Mouse (Mus musculus): ENCODE data around the gene Baz1b. TPM values are rescaled to one million over a fixed set of nuclear protein-coding genes. Genes with fewer than 3 reads are reported as not detected.

The Baz1b gene
- total and polyA plus RNA-seq, 2 experiments, result 11.9 to 27.5 TPM

- no peak for DNase-seq (ENCODE audit: extremely low read depth, low read depth, low spot score)
- Histone ChIP-seq H3K4me3 (ENCODE audit: insufficient read depth, low read depth, low read length) (no peak overlapping the region), H3K27me3 (ENCODE audit: control insufficient read depth, insufficient read depth, low read length) (no peaks in the 10 kb centered on the region), H3K9ac (ENCODE audit: low read depth, low read length) (no peak overlapping the region), H3K4me1 (ENCODE audit: control insufficient read depth, insufficient read depth, low read length) (peaks cover 7% of the 10 kb centered on the region), H3K36me3 (ENCODE audit: control insufficient read depth, insufficient read depth, low read length) (peaks cover 16% of the 10 kb centered on the region; the same call in 1 of the 2 replicates), H3K79me2 (ENCODE audit: control insufficient read depth, insufficient read depth, low read length) (no peaks in the 10 kb centered on the region), H3K27ac (replicated peaks; ENCODE audit: insufficient read depth, low read depth, low read length) (no peak overlapping the region)
- 46% methylated on average over 6 of the region's 6 CpGs for WGBS
- TF ChIP-seq CTCF (IDR thresholded peaks at IDR 0.05; ENCODE audit: low read depth, low read length) (no peak), POLR2A (IDR thresholded peaks at IDR 0.05; ENCODE audit: extremely low read depth, insufficient read depth, low read length) (no peak)
Measured at GRCm38 (mm10) chr5:135162821-135163220, 24.2 kb upstream of the Baz1b start.

GRCm38 (mm10) chr5:135166909-135167308 is 20.2 kb upstream of the Baz1b start:
- WGBS, result 32% methylated on average over 4 of the region's 4 CpGs
- no peak overlapping the region for H3K27ac ChIP-seq (replicated peaks; ENCODE audit: insufficient read depth, low read depth, low read length)
- no peaks in the 10 kb centered on the region; the same call in 1 of the 2 replicates for H3K79me2 ChIP-seq (ENCODE audit: control insufficient read depth, insufficient read depth, low read length)
- no peak overlapping the region for H3K9ac ChIP-seq (ENCODE audit: low read depth, low read length)
- no peak for DNase-seq (ENCODE audit: extremely low read depth, low read depth, low spot score)
- no peak overlapping the region for H3K4me3 ChIP-seq (ENCODE audit: insufficient read depth, low read depth, low read length)
- H3K4me1 ChIP-seq (ENCODE audit: control insufficient read depth, insufficient read depth, low read length), result no peaks in the 10 kb centered on the region
- TF ChIP-seq POLR2A (IDR thresholded peaks at IDR 0.05; ENCODE audit: extremely low read depth, insufficient read depth, low read length) (no peak), CTCF (IDR thresholded peaks at IDR 0.05; ENCODE audit: low read depth, low read length) (no peak)
- H3K27me3 ChIP-seq (ENCODE audit: control insufficient read depth, insufficient read depth, low read length), result no peaks in the 10 kb centered on the region
- peaks cover 4% of the 10 kb centered on the region for H3K36me3 ChIP-seq (ENCODE audit: control insufficient read depth, insufficient read depth, low read length)

- TF ChIP-seq POLR2A (IDR thresholded peaks at IDR 0.05; ENCODE audit: extremely low read depth, insufficient read depth, low read length), result no peak
- no peak for TF ChIP-seq CTCF (IDR thresholded peaks at IDR 0.05; ENCODE audit: low read depth, low read length)
- H3K9ac ChIP-seq (ENCODE audit: low read depth, low read length), result no peak overlapping the region
- no peaks in the 10 kb centered on the region for H3K27me3 ChIP-seq (ENCODE audit: control insufficient read depth, insufficient read depth, low read length)
- WGBS, result 91% methylated on average over 4 of the region's 4 CpGs
- peaks cover 9% of the 10 kb centered on the region for H3K36me3 ChIP-seq (ENCODE audit: control insufficient read depth, insufficient read depth, low read length)
- no peak for DNase-seq (ENCODE audit: extremely low read depth, low read depth, low spot score)
- H3K27ac ChIP-seq (replicated peaks; ENCODE audit: insufficient read depth, low read depth, low read length), result no peak overlapping the region
- no peaks in the 10 kb centered on the region; the same call in 1 of the 2 replicates for H3K79me2 ChIP-seq (ENCODE audit: control insufficient read depth, insufficient read depth, low read length)
- no peak overlapping the region for H3K4me3 ChIP-seq (ENCODE audit: insufficient read depth, low read depth, low read length)
- H3K4me1 ChIP-seq (ENCODE audit: control insufficient read depth, insufficient read depth, low read length), result no peaks in the 10 kb centered on the region
Measured at GRCm38 (mm10) chr5:135167469-135167868, 19.6 kb upstream of the Baz1b start.

- H3K27me3 ChIP-seq (ENCODE audit: control insufficient read depth, insufficient read depth, low read length), result no peaks in the 10 kb centered on the region
- TF ChIP-seq CTCF (IDR thresholded peaks at IDR 0.05; ENCODE audit: low read depth, low read length) (no peak), POLR2A (IDR thresholded peaks at IDR 0.05; ENCODE audit: extremely low read depth, insufficient read depth, low read length) (peak; percentile 30; the same call in 1 of the 2 replicates)
- H3K4me1 ChIP-seq (ENCODE audit: control insufficient read depth, insufficient read depth, low read length), result no peaks in the 10 kb centered on the region
- peak within 1 kb of the TSS; percentile 82 for H3K4me3 ChIP-seq (ENCODE audit: insufficient read depth, low read depth, low read length)
- no peaks in the 10 kb centered on the region; the same call in 1 of the 2 replicates for H3K79me2 ChIP-seq (ENCODE audit: control insufficient read depth, insufficient read depth, low read length)
- peak within 1 kb of the TSS; percentile 88 for H3K27ac ChIP-seq (replicated peaks; ENCODE audit: insufficient read depth, low read depth, low read length)
- H3K36me3 ChIP-seq (ENCODE audit: control insufficient read depth, insufficient read depth, low read length), result peaks cover 9% of the 10 kb centered on the region
- WGBS, result 1% methylated on average over 95 of the region's 95 CpGs
- DNase-seq (ENCODE audit: extremely low read depth, low read depth, low spot score), result peak; percentile 89
- peak within 1 kb of the TSS; percentile 85 for H3K9ac ChIP-seq (ENCODE audit: low read depth, low read length)
Measured at GRCm38 (mm10) chr5:135168063-135169062, 18.7 kb upstream of the Baz1b start, which contains the start of gene Bcl7b. Bcl7b (plus strand) TSS chr5:135168283.

- Histone ChIP-seq H3K27me3 (ENCODE audit: control insufficient read depth, insufficient read depth, low read length) (no peaks in the 10 kb centered on the region), H3K79me2 (ENCODE audit: control insufficient read depth, insufficient read depth, low read length) (peaks cover under 1% of the 10 kb centered on the region; the same call in 1 of the 2 replicates), H3K9ac (ENCODE audit: low read depth, low read length) (no peak overlapping the region), H3K4me3 (ENCODE audit: insufficient read depth, low read depth, low read length) (no peak overlapping the region), H3K27ac (replicated peaks; ENCODE audit: insufficient read depth, low read depth, low read length) (no peak overlapping the region), H3K36me3 (ENCODE audit: control insufficient read depth, insufficient read depth, low read length) (peaks cover 13% of the 10 kb centered on the region), H3K4me1 (ENCODE audit: control insufficient read depth, insufficient read depth, low read length) (no peaks in the 10 kb centered on the region)
- no peak for TF ChIP-seq POLR2A (IDR thresholded peaks at IDR 0.05; ENCODE audit: extremely low read depth, insufficient read depth, low read length)
- no peak for TF ChIP-seq CTCF (IDR thresholded peaks at IDR 0.05; ENCODE audit: low read depth, low read length)
- no peak for DNase-seq (ENCODE audit: extremely low read depth, low read depth, low spot score)
- WGBS, result 90% methylated on average over 5 of the region's 5 CpGs
Measured at GRCm38 (mm10) chr5:135169479-135169878, 17.6 kb upstream of the Baz1b start.

All from liver, adult 2 months (tissue).